Mouse (Mus musculus) heart, embryonic 11.5 days (tissue): Measurements from ENCODE around the gene Rtn2. TPM values are rescaled to one million over a fixed set of nuclear protein-coding genes. Genes with fewer than 3 reads are reported as not detected.

Experiments
- ATAC-seq: fragments of 200-750 bp; cut with Nextera tagmentation; replicated peaks from 2 replicates; pipeline ENCODE4 v1.8.0; 2017; ENCODE audit warnings: moderate library complexity; ENCODE audit not compliant: insufficient number of reproducible peaks, low FRiP score, low TSS enrichment
- H3K27ac ChIP-seq: fragments of 300-500 bp; sonication (generic); 2 replicates; pipeline ENCODE4 v1.5.1; 2014; ENCODE audit warnings: mild to moderate bottlenecking, low read depth, low read length
- H3K27me3 ChIP-seq: fragments of 300-500 bp; sonication (generic); 2 replicates; pipeline ENCODE4 v1.6.1; 2014; ENCODE audit warnings: mild to moderate bottlenecking, low read length, mixed read lengths; ENCODE audit not compliant: control insufficient read depth, insufficient read depth
- H3K36me3 ChIP-seq: fragments of 300-500 bp; sonication (generic); 2 replicates; pipeline ENCODE4 v1.6.1; 2014; ENCODE audit warnings: mild to moderate bottlenecking, low read length, moderate library complexity, mixed read lengths; ENCODE audit not compliant: control insufficient read depth, insufficient read depth
- H3K4me1 ChIP-seq: fragments of 300-500 bp; sonication (generic); 2 replicates; pipeline ENCODE4 v1.6.1; 2014; ENCODE audit warnings: low read length; ENCODE audit not compliant: control insufficient read depth, insufficient read depth
- H3K4me2 ChIP-seq: fragments of 300-500 bp; sonication (generic); 2 replicates; pipeline ENCODE4 v1.6.1; 2014; ENCODE audit warnings: mild to moderate bottlenecking, moderate library complexity
- H3K4me3 ChIP-seq: fragments of 300-500 bp; sonication (generic); 2 replicates; pipeline ENCODE4 v1.5.1; 2014; ENCODE audit warnings: low read depth, low read length
- H3K9ac ChIP-seq: fragments of 300-500 bp; sonication (generic); 2 replicates; pipeline ENCODE4 v1.6.1; 2014; ENCODE audit warnings: mild to moderate bottlenecking, low read depth, low read length, moderate library complexity
- H3K9me3 ChIP-seq: fragments of 300-500 bp; sonication (generic); replicated peaks from 2 replicates; pipeline ENCODE4 v1.6.1; 2016; ENCODE audit warnings: low read length; ENCODE audit not compliant: control insufficient read depth
- WGBS: fragments of 180-500 bp; shearing (Covaris S2); extraction: QIAGEN DNeasy Blood & Tissue Kit; methylation state at CpG from one replicate; pipeline ENCODE4 v1.1.7; 2014; ENCODE audit not compliant: insufficient replicate concordance; 5-methylcytosine and 5-hydroxymethylcytosine counted together
- polyA plus RNA-seq: library from polyadenylated mRNA; unstranded; fragments of >200 nt; fragmentation: Nextera tagmentation; extraction: Ambion mirVana; gene quantifications from 2 replicates; pipeline ENCODE4 v1.2.1, GENCODE M21; 2014

Rtn2 gene
- polyA plus RNA-seq, 1 experiment from 2014 or later, result 25.3 TPM

- no peaks in the 10 kb centered on the region for H3K9me3 ChIP-seq
- peaks cover 25% of the 10 kb centered on the region for H3K4me1 ChIP-seq
- no peak overlapping the region; the same call in 1 of the 2 replicates for H3K27ac ChIP-seq
- H3K36me3 ChIP-seq, result no peaks in the 10 kb centered on the region
- H3K4me3 ChIP-seq, result peak overlapping the region; percentile 44
- peak overlapping the region; percentile 58; the same call in 1 of the 2 replicates for H3K9ac ChIP-seq
- ATAC-seq, result peak; percentile 58; the same call in 1 of the 2 replicates
- WGBS, result under 1% methylated on average over 29 of the region's 29 CpGs
- H3K27me3 ChIP-seq, result peaks cover 38% of the 10 kb centered on the region
- H3K4me2 ChIP-seq, result peak overlapping the region; percentile 52
Observed at GRCm38 (mm10) chr7:19300501-19301421, 18.3 kb downstream of the Rtn2 start.

- Histone ChIP-seq H3K36me3 (no peaks in the 10 kb centered on the region), H3K4me3 (peak overlapping the region; percentile 44), H3K9me3 (no peaks in the 10 kb centered on the region), H3K4me1 (peaks cover 25% of the 10 kb centered on the region), H3K27me3 (peaks cover 47% of the 10 kb centered on the region), H3K4me2 (peak overlapping the region; percentile 52), H3K27ac (no peak overlapping the region), H3K9ac (peak overlapping the region; percentile 58)
- 11% methylated on average over 16 of the region's 16 CpGs for WGBS
- no peak for ATAC-seq
Observed at GRCm38 (mm10) chr7:19301461-19302263, 19.2 kb downstream of the Rtn2 start.

- no peaks in the 10 kb centered on the region for H3K36me3 ChIP-seq
Observed at GRCm38 (mm10) chr7:19302264-19303045, 20.0 kb downstream of the Rtn2 start.

GRCm38 (mm10) chr7:19303046-19303305, 20.6 kb downstream of the Rtn2 start:
- no peaks in the 10 kb centered on the region for H3K9me3 ChIP-seq
- 79% methylated on average over 12 of the region's 12 CpGs for WGBS
- no peaks in the 10 kb centered on the region for H3K36me3 ChIP-seq
- no peak overlapping the region for H3K4me3 ChIP-seq
- no peak for ATAC-seq
- H3K27ac ChIP-seq, result no peak overlapping the region
- H3K27me3 ChIP-seq, result peaks cover 54% of the 10 kb centered on the region
- no peak overlapping the region for H3K4me2 ChIP-seq
- peaks cover 28% of the 10 kb centered on the region for H3K4me1 ChIP-seq
- H3K9ac ChIP-seq, result no peak overlapping the region

More at GRCm38 (mm10) chr7:19302264-19303045, 20.0 kb downstream of the Rtn2 start:
- Histone ChIP-seq H3K4me1 (peaks cover 25% of the 10 kb centered on the region), H3K27ac (no peak overlapping the region), H3K4me2 (peak overlapping the region; percentile 52), H3K9ac (peak overlapping the region; percentile 16; the same call in 1 of the 2 replicates), H3K27me3 (peaks cover 54% of the 10 kb centered on the region), H3K9me3 (no peaks in the 10 kb centered on the region), H3K4me3 (peak overlapping the region; percentile 44)
- no peak for ATAC-seq
- 49% methylated on average over 13 of the region's 13 CpGs for WGBS

- ATAC-seq, result no peak
- peak overlapping the region; percentile 38; the same call in 1 of the 2 replicates for H3K4me3 ChIP-seq
- H3K27me3 ChIP-seq, result peaks cover 54% of the 10 kb centered on the region
- H3K27ac ChIP-seq, result no peak overlapping the region
- H3K9me3 ChIP-seq, result no peaks in the 10 kb centered on the region
- WGBS, result under 1% methylated on average over 16 of the region's 16 CpGs
- H3K9ac ChIP-seq, result peak overlapping the region; percentile 43; the same call in 1 of the 2 replicates
- peak overlapping the region; percentile 67 for H3K4me2 ChIP-seq
- H3K4me1 ChIP-seq, result peaks cover 29% of the 10 kb centered on the region
- H3K36me3 ChIP-seq, result no peaks in the 10 kb centered on the region
Observed at GRCm38 (mm10) chr7:19303770-19304169, 21.3 kb downstream of the Rtn2 start.

GRCm38 (mm10) chr7:19304501-19305412, 22.3 kb downstream of the Rtn2 start:
- no peak for ATAC-seq
- Histone ChIP-seq H3K36me3 (no peaks in the 10 kb centered on the region), H3K27me3 (peaks cover 54% of the 10 kb centered on the region), H3K9me3 (no peaks in the 10 kb centered on the region), H3K27ac (no peak overlapping the region), H3K9ac (0 out of 2 replicates have a peak overlapping the region, but pooled peaks have one; percentile 43), H3K4me1 (peaks cover 32% of the 10 kb centered on the region), H3K4me2 (peak overlapping the region; percentile 67), H3K4me3 (peak overlapping the region; percentile 38)
- whole genome bisulfite sequencing, result 3% methylated on average over 47 of the region's 48 CpGs

GRCm38 (mm10) chr7:19305413-19305735, 22.9 kb downstream of the Rtn2 start:
- Histone ChIP-seq H3K27ac (no peak overlapping the region), H3K4me3 (no peak overlapping the region), H3K4me2 (peak overlapping the region; percentile 67), H3K9me3 (no peaks in the 10 kb centered on the region), H3K36me3 (no peaks in the 10 kb centered on the region), H3K27me3 (peaks cover 54% of the 10 kb centered on the region), H3K4me1 (peaks cover 34% of the 10 kb centered on the region), H3K9ac (no peak overlapping the region)
- 8% methylated on average over 6 of the region's 6 CpGs for WGBS
- ATAC-seq, result no peak
